Mouse (Mus musculus) megakaryocyte, embryonic 14.5 days (primary cell): ENCODE results near the gene Gda.

ENCODE experiments used
- FLI1 ChIP-seq: IDR thresholded peaks from 2 replicates; pipeline ENCODE4 v1.6.1; 2012; ENCODE audit warnings: low read length, inconsistent platforms, mixed read lengths
- GATA1 ChIP-seq: IDR thresholded peaks from 3 replicates; pipeline ENCODE4 v1.6.1; 2012; ENCODE audit warnings: mixed read lengths, low read length, inconsistent platforms, borderline replicate concordance

GRCm38 (mm10) chr19:21436566-21436965 is 36.7 kb downstream of the Gda start:
- TF ChIP-seq FLI1 (no peak), GATA1 (no peak)
